Mouse (Mus musculus) lung, postnatal 36 days (tissue): ENCODE results near the gene Vat1l.

Experiments used
- DNase-seq: peaks from one replicate; pipeline ENCODE4 v3.0.0; 2022; ENCODE audit warnings: mixed read lengths

Gene Vat1l

GRCm38 (mm10) chr8:114205221-114205901 is at the start of gene Vat1l:
Gene Vat1l (plus strand): TSS chr8:114205612.
- DNase-seq, result no peak

- no peak for DNase-seq
Measured at GRCm38 (mm10) chr8:114158586-114158985, 46.8 kb upstream of the Vat1l start.

- DNase-seq, result no peak
Measured at GRCm38 (mm10) chr8:114159666-114160065, 45.7 kb upstream of the Vat1l start.

DNA sequence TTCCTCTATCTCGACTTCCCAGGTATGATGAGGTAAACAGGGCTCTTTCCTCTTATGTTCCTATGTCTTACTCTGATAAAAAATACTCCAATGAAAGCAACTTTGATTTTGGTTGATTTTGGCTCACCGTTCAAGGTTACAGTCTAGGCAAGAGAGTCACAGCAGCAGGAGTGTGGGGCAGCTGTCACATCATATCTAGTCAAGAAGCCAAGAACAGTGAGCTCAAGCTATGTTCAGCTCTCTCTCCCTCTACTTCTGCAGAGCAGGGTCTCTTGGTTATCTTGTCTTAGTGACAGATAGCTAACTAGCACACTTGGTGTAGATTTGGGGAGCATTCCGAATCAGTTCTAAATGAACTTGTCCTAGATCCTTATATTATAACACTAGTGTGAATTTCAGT is 41.5 kb upstream of the Vat1l start:
- no peak for DNase-seq

DNA sequence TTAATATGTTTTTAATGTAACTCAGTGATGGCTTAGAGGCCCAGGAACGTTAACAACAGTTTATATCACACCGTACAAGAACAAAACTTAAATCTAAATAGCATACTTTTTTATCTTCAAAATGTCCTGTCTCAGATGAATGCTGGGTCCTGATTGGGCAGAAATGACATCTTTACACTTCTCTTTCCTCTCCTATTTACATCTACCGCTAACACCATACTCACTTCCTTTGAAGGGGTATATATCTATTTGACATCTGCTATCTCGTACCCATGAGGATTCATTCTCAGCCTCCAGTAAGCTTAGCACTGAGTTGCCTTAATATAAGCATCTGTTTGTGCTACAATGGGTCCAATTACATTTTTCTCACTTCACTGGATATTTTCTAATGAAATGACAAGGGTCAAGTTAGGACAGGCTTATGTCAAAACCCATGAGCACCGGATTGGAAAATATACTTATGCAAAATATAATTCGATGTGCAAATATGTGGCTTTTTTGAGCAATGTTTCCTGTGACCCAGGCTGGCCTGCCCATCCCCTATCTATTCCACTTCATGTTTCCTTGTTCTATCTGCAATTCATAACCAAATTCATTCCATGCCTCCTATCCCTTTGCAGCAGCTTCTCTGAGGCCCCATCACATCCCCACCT is 40.8 kb upstream of the Vat1l start:
- DNase-seq, result no peak

DNA sequence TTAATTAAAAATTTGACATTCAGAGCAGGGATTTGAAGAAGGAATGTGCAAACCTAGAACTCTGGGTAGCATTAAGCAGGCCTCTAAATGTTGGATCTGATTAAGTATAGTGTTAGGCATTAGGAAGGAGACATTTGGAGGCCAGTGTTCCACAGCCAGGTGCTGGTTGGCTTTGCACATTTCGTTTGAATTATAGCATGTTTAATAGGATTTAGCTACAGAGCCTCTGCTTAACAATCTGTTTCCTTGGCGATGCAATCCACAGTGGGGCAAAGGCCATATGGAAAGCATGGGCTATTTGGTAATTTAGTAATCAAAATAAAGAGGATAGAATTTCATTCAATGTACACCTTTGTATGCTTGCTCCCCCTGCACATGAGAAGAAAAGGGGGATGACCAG is 39.7 kb upstream of the Vat1l start:
- no peak for DNase-seq

- DNase-seq, result peak; percentile 2
Measured at GRCm38 (mm10) chr8:114176721-114177120, 28.7 kb upstream of the Vat1l start.

GRCm38 (mm10) chr8:114193334-114193733 is 12.1 kb upstream of the Vat1l start:
- DNase-seq, result no peak

DNA sequence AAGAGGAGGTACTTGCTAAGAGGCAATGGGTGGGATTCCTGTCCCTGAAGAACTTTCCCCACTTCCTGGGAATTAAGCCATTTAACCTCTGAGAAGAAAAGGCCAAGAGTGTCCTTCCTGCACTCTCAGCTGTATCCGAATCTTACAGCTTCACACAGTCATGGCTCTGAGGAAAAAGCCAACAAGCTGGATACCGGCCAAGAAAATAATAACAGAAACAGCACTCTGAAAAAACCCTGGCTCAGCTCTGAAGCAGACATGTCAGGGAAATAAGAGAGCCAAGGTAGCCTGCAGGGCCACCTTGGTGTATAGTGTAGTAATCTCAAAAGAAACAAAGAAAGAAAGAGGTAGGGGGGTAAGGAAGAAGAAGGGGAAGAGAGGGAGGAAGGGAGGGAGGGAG is 6.4 kb upstream of the Vat1l start:
- no peak for DNase-seq

DNA sequence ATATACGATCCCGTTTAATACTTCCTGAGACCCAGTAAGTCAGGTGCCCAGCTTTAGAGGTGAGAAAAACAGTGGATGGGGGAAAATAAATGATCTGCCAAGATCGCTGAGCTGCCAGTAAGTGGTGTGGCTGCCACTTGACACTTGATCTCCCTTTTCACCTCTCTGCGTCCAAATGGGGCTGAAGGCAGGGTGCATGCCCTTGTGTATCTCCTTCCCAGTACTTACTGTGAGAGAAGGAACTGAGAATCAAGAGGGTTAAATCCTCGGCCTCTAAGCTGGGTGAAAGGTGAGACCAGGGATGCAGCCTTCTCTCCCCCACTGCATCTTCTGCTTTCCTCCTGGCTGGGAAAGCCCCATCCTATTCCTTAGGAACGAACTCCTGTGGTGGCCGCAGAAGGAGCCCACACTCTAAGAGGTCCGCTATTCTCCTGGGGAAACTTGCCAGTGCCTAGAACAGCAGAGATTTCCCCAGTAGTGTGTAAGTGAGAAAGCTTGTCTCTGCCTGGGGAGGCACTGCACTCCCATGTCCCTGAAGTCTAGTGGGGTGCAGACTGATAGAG is 1.1 kb downstream of the Vat1l start:
- DNase-seq, result no peak

DNA sequence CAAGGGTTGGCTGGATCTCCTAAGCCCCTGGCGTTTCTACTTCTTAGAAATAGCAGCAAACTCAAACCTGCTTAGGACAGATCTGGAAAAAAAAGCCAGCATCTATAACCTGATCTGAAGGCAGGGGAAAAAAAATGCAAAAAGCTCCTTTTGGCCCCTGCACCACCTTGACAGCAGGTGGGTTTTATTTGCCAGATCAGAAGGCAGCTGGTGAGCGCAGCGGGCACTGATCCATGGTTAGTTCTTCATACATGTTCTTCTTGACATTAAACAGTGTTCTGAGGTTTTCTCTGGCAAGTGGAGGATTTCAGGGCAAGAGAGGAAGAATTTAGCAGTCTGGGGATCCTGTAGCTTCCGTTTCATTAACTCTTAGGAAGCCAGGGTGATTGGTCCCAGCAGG is 1.6 kb downstream of the Vat1l start:
- DNase-seq, result no peak

DNA sequence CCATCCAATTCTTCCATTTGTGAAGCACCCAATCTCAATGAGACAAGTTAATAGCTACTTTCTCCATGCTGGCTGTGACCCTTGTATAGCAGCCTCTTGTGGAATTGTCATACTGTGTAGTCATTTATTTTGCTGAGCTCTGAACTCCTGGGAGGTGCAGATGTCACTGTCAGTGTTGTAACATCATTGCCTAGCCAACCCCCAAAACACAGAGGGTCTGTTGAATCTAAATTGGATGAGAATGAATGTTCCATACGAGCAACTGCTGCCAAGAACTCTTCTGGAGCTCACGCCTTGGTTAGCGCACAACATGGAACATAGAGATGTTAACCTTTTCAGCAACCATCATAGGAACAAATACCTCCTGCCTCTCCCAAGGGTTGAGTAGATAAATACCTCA is 15.4 kb downstream of the Vat1l start:
- DNase-seq, result no peak

DNA sequence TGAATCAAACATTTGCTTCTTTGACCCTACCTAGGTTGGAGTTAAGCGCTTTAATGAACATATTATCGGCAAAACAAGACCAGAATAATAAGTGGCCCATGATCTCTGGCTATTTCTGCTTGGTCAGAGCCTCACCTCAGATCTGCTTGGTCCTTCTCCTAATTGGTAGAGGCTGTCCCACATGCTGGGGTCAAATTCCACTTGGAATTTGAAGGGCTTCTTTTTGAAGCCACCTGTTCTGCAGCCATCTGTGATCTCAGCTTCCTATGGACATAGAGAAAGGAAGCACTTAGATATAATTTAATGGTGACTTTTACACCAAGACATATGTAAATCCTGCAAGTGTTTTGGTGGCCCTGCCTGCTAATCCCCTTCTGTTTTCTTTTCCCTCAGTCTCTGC is 16.6 kb downstream of the Vat1l start:
- no peak for DNase-seq

DNA sequence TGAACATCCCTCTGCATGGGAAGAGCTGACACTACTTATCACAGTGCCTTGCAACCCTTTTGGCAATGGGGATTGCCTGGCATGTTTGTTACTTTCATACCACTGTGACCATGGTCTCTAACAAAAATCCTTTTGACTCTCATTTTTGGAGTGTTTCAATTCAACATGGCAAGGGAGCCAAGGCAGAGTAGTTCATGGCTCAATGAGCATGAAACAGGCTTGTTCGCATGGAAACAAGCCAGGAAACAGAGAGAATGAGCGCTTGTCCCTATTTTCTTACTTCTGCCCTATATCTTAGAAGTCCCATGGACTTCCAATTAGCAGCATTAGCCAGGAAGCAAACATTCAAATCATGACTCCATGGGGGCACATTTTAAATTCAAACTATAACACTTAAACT is 18.6 kb downstream of the Vat1l start:
- DNase-seq, result no peak

GRCm38 (mm10) chr8:114251321-114252065 is 46.1 kb downstream of the Vat1l start:
- DNase-seq, result no peak

GRCm38 (mm10) chr8:114258685-114259084 is 53.3 kb downstream of the Vat1l start:
- DNase-seq, result no peak

- no peak for DNase-seq
Measured at GRCm38 (mm10) chr8:114259713-114260355, 54.4 kb downstream of the Vat1l start.

DNA sequence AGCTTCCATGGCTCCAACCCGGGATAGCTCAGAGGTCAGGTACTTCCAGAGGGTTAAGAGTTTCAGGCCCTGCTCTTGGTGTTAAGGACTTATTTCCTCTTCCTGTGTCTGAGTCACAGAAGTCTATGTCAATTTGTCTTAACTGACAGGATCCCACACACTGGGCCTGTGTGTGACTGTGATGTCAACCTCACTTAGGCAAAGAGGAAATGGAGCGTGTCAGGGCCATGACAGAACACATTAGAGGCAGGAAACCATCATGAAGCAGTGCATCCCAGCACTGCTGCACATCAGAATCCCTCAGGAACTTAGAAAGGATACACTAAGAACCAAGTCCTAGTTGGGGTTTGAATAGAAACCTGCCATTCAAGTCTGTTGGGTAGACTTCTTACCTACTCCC is 56.9 kb downstream of the Vat1l start:
- DNase-seq, result no peak

- DNase-seq, result no peak
Measured at GRCm38 (mm10) chr8:114274558-114274957, 69.1 kb downstream of the Vat1l start.

- DNase-seq, result no peak
Measured at GRCm38 (mm10) chr8:114281101-114281500, 75.7 kb downstream of the Vat1l start.

DNA sequence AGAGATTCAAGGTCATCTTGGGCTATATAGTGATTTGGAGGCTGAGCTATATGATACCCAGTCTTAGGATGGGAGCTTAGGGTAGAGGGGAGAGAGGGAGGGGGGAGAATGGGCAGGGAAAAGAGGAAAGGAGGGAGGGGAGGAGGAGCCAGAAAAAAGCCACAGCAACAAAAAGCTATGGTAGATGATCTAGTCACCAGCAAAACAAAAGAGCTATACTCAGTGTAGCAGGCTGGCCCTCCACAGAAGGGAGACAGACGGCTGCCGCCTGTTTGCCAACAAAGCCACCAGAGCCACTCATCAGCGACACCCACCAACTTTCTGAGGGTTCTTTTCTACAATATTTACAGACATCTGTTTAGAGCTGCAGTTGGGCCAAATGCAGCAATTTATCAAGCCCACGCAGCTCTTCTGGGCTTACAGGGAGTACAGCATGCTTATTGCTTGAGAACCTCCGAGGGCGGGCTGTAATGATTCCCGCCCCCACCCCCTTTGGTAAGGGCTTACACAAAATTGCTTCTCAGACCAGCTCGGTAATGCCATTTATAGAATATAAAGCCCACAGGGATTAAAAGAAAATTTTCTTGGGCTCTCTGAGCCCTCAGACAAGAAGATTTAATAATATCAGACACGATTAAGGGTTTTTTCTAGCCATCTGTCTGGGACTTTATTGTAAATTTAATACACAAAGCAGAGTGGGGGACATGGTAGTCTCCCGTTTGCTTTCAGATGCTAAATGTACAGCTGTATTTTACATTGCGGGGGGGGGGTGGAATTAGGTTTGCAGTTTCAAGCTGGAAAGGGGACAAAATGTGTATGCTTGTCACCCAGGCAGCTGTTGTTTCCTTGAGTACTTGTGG is 89.7 kb downstream of the Vat1l start:
- DNase-seq, result no peak

- no peak for DNase-seq
Measured at GRCm38 (mm10) chr8:114295749-114296067, 90.3 kb downstream of the Vat1l start.
